Mouse (Mus musculus) hindbrain, embryonic 16.5 days (tissue): ENCODE data around the gene Pdgfd. TPM values are rescaled to one million over a fixed set of nuclear protein-coding genes. Genes with fewer than 3 reads are reported as not detected.

ENCODE experiments used
- ATAC-seq: fragments of 200-750 bp; cut with Nextera tagmentation; 2 replicates; pipeline ENCODE4 v1.8.0; 2017; ENCODE audit warnings: moderate TSS enrichment, moderate library complexity
- H3K27ac ChIP-seq: fragments of 300-500 bp; sonication (generic); 2 replicates; pipeline ENCODE4 v1.5.1; 2014; ENCODE audit warnings: low read depth, mild to moderate bottlenecking, control low read depth, low read length, moderate library complexity
- H3K27me3 ChIP-seq: fragments of 300-500 bp; sonication (generic); replicated peaks from 2 replicates; pipeline ENCODE4 v1.6.1; 2014; ENCODE audit warnings: low read length; ENCODE audit not compliant: control insufficient read depth, insufficient read depth
- H3K36me3 ChIP-seq: fragments of 300-500 bp; sonication (generic); 2 replicates; pipeline ENCODE4 v1.6.1; 2014; ENCODE audit warnings: mild to moderate bottlenecking, low read length, moderate library complexity, mixed read lengths; ENCODE audit not compliant: control insufficient read depth, insufficient read depth
- H3K4me1 ChIP-seq: fragments of 300-500 bp; sonication (generic); 2 replicates; pipeline ENCODE4 v1.6.1; 2014; ENCODE audit warnings: low read depth, low read length; ENCODE audit not compliant: control insufficient read depth, insufficient read depth
- H3K4me2 ChIP-seq: fragments of 300-500 bp; sonication (generic); 2 replicates; pipeline ENCODE4 v1.6.1; 2014; ENCODE audit warnings: mild to moderate bottlenecking, low read length, control low read depth, moderate library complexity
- H3K4me3 ChIP-seq: fragments of 300-500 bp; sonication (generic); 2 replicates; pipeline ENCODE4 v1.5.1; 2014; ENCODE audit warnings: mild to moderate bottlenecking, low read length, control low read depth, moderate library complexity
- H3K9ac ChIP-seq: fragments of 300-500 bp; sonication (generic); 2 replicates; pipeline ENCODE4 v1.6.1; 2014; ENCODE audit warnings: low read depth, mild to moderate bottlenecking, control low read depth, low read length, moderate library complexity
- H3K9me3 ChIP-seq: fragments of 300-500 bp; sonication (generic); 2 replicates; pipeline ENCODE4 v1.6.1; 2014; ENCODE audit warnings: mild to moderate bottlenecking, low read length, moderate library complexity; ENCODE audit not compliant: control insufficient read depth
- WGBS: fragments of 180-500 bp; shearing (Covaris S2); extraction: QIAGEN DNeasy Blood & Tissue Kit; methylation state at CpG from one replicate; pipeline ENCODE4 v1.1.7; 2014; 5-methylcytosine and 5-hydroxymethylcytosine counted together
- polyA plus RNA-seq: library from polyadenylated mRNA; unstranded; fragments of >200 nt; fragmentation: Nextera tagmentation; extraction: Ambion mirVana; gene quantifications from 2 replicates; pipeline ENCODE4 v1.2.1, GENCODE M21; 2015

Gene Pdgfd
- polyA plus RNA-seq, 1 experiment from 2014 or later: 5.3 TPM

DNA sequence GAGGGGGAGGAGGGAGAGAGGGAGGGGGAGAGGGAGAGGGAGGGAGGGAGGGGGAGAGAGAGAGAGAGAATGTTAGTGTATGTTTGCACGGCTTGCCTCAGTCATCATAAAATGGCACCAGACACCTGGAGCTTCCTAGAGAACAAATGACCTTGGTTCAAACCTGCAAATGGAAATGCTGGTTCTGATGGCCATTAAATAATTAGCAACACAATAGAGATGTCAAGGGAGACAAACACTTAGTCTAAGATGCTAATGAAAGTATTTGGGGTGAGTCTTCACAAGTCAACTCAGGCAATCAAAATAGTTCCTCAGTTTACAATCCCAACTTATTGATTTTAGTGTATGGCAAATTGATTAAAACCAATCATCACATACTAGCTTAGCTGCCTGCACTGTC lies 198.2 kb downstream of the Pdgfd start:
- no peak for ATAC-seq
- no peaks in the 10 kb centered on the region for H3K9me3 ChIP-seq
- whole genome bisulfite sequencing: 79% methylated on average over 1 of the region's 1 CpGs
- H3K4me2 ChIP-seq: no peak overlapping the region
- H3K27ac ChIP-seq: no peak overlapping the region
- H3K4me1 ChIP-seq: no peaks in the 10 kb centered on the region
- H3K36me3 ChIP-seq: no peaks in the 10 kb centered on the region
- no peak overlapping the region for H3K9ac ChIP-seq
- H3K4me3 ChIP-seq: no peak overlapping the region
- H3K27me3 ChIP-seq: no peaks in the 10 kb centered on the region

DNA sequence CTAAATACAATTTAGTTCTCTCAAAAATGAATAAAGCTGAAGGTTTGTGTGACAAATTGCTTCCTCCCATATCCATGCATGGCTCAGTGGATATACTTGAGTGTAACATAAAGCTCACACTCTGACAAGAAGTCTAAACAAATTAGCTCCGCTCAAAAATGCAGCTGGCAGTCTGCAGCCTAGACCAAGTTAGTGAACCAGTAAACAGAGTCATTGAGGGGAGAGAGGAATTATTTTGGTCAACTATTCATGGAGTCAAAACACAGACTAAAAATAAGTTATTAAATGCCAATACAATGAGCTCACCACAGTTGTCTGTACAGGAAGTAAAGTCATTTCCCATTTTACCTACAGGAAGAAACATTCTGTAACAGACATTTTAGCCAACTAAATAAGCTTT lies 233.4 kb downstream of the Pdgfd start:
- WGBS: 49% methylated on average over 1 of the region's 1 CpGs
- no peaks in the 10 kb centered on the region for H3K9me3 ChIP-seq
- no peaks in the 10 kb centered on the region for H3K36me3 ChIP-seq
- H3K4me3 ChIP-seq: no peak overlapping the region
- no peak for ATAC-seq
- no peak overlapping the region for H3K27ac ChIP-seq
- no peak overlapping the region for H3K9ac ChIP-seq
- H3K4me2 ChIP-seq: no peak overlapping the region
- no peaks in the 10 kb centered on the region for H3K4me1 ChIP-seq
- H3K27me3 ChIP-seq: no peaks in the 10 kb centered on the region

DNA sequence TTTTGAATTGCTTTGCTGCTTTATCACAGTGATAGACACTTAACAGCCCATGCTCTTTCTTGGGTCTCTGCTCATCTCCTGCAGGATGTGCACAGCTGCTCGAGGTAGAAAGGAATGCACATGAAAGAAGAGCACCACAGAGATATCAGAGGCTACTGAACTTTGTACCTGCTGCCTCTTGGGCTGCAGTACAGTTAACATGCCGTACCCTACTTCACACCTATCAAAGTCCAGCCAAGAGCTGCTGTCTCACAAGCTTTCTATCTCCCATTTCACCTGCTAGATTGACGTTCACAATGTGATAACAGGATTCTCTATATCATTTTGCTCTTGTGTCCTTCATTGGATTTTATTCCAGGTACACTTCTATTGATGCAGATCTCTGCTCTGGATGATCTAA lies 238.2 kb downstream of the Pdgfd start:
- no peak overlapping the region for H3K27ac ChIP-seq
- WGBS: 75% methylated on average over 3 of the region's 3 CpGs
- H3K4me3 ChIP-seq: no peak overlapping the region
- H3K9ac ChIP-seq: no peak overlapping the region
- ATAC-seq: no peak
- no peaks in the 10 kb centered on the region for H3K4me1 ChIP-seq
- no peaks in the 10 kb centered on the region for H3K27me3 ChIP-seq
- H3K4me2 ChIP-seq: no peak overlapping the region
- no peaks in the 10 kb centered on the region for H3K36me3 ChIP-seq
- H3K9me3 ChIP-seq: no peaks in the 10 kb centered on the region

DNA sequence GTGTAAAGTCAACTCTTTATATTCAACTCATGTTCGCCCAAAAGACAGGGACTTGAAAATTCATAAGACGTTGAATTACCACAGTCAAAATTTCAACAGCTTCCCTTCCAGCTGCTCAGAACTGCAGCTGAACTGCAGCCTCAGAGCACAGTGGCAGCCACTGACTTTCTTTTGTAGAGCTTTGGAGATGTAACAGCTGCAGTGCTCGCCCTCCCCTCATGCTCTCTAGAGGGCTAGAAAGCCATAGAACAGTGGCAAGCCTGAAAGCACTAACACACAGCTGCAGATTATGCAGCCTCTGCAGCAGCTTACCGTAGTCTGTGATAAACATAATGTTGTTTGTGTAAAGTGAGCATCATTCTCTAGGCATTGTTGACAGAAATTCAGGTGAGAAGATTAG lies 239.6 kb downstream of the Pdgfd start:
- H3K4me3 ChIP-seq: no peak overlapping the region
- no peak overlapping the region for H3K9ac ChIP-seq
- no peaks in the 10 kb centered on the region for H3K4me1 ChIP-seq
- H3K36me3 ChIP-seq: no peaks in the 10 kb centered on the region
- peak; percentile 91 for ATAC-seq
- no peak overlapping the region for H3K4me2 ChIP-seq
- H3K27me3 ChIP-seq: no peaks in the 10 kb centered on the region
- WGBS: 48% methylated on average over 4 of the region's 4 CpGs
- H3K27ac ChIP-seq: no peak overlapping the region
- no peaks in the 10 kb centered on the region for H3K9me3 ChIP-seq

DNA sequence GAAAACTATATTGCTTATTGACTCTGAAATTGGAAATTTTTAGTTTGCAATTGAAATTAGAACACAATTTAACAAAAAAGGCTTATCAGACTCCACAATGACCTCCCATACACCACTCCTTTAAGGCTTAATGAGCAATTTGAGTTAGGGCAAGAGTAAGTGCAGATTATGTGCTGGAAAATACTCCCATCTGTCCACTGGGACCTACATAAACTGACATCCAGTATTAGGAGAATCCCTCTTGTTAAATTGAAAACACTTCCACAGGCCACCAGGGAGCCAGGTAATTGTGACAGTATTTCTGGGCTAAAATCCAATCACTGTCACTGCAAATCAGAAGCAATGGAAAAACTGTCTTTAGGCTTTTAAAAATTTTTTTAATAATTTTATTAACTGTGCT lies 256.2 kb downstream of the Pdgfd start:
- Histone ChIP-seq H3K9me3 (no peaks in the 10 kb centered on the region), H3K27ac (no peak overlapping the region), H3K36me3 (no peaks in the 10 kb centered on the region), H3K4me1 (no peaks in the 10 kb centered on the region), H3K4me2 (no peak overlapping the region), H3K9ac (no peak overlapping the region), H3K27me3 (no peaks in the 10 kb centered on the region), H3K4me3 (no peak overlapping the region)
- peak; percentile 63 for ATAC-seq

Other genes with a start within 250 kb of the Pdgfd start
- gene Ddi1, start 101.3 kb downstream of the Pdgfd start, polyA plus RNA-seq: 0.03 and 0.07 TPM in 2 replicates